Mouse (Mus musculus) heart, postnatal 36 days (tissue): ENCODE measurements around the gene Oat. TPM values are rescaled to one million over a fixed set of nuclear protein-coding genes. Genes with fewer than 3 reads are reported as not detected.

ENCODE experiments used
- DNase-seq, 2 experiments: peaks; one replicate each; pipeline ENCODE4 v3.0.0; 2021 to 2022
- intact Hi-C: fragments of 180-260 bp; cut with DNase I; formaldehyde crosslinking; loops from one replicate; pipeline ENCODE4 v1.15.1; 2025
- total RNA-seq, 2 experiments: library from RNA; stranded (reverse); gene quantifications; 2 replicates each; pipeline ENCODE4 v1.2.3; 2021

Gene Oat
- total RNA-seq, 2 experiments from 2014 or later, result 169 to 175 TPM

- intact Hi-C loops, result loop anchor here (1.0 to 10.0 kb wide), 6 partner anchors 77 to 1137 kb away; partner anchors contain the start of genes Acadsb and Ikzf5
These were observed 24.7 kb downstream of the Oat start for GRCm38 (mm10) chr7:132551351-132552126.

GRCm38 (mm10) chr7:132547126-132547525, 29.1 kb downstream of the Oat start:
- no peak for DNase-seq
- intact Hi-C loops, result no loop called here

More at GRCm38 (mm10) chr7:132551351-132552126, 24.7 kb downstream of the Oat start:
- DNase-seq, result peak; percentile 96 to 97

- no peak for DNase-seq
- intact Hi-C loops, result no loop called here
These were observed 33.8 kb downstream of the Oat start for GRCm38 (mm10) chr7:132542427-132542826.

- intact Hi-C loops, result no loop called here
- no peak for DNase-seq
These were observed 34.6 kb downstream of the Oat start for GRCm38 (mm10) chr7:132541566-132541965.

- DNase-seq, result no peak
- intact Hi-C loops, result no loop called here
These were observed 35.6 kb downstream of the Oat start for GRCm38 (mm10) chr7:132540597-132540996.

GRCm38 (mm10) chr7:132529206-132529605, 47.0 kb downstream of the Oat start:
- DNase-seq, result no peak
- intact Hi-C loops, result no loop called here

- intact Hi-C loops, result no loop called here
- no peak for DNase-seq
These were observed 62.7 kb downstream of the Oat start for GRCm38 (mm10) chr7:132513419-132513982.

- intact Hi-C loops, result no loop called here
- peak; percentile 3 to 10 for DNase-seq
These were observed 67.1 kb downstream of the Oat start for GRCm38 (mm10) chr7:132509110-132509509.

Other genes with a start within 250 kb of the Oat start
- not detected for gene Nkx1-2, start 23.2 kb upstream of the Oat start, total RNA-seq
- 10 to 100 TPM; 14.2 to 15.0 TPM for gene Lhpp, start 34.2 kb upstream of the Oat start, total RNA-seq
- gene Fam53b, start 237.5 kb upstream of the Oat start, total RNA-seq, result 10 to 100 TPM; 22.7 to 25.5 TPM